Mouse (Mus musculus): ENCODE measurements around the gene Mef2a. TPM values are rescaled to one million over a fixed set of nuclear protein-coding genes. Genes with fewer than 3 reads are reported as not detected.

Mef2a gene
- polyA plus RNA-seq, 1 experiment = 17.2 TPM

DNA sequence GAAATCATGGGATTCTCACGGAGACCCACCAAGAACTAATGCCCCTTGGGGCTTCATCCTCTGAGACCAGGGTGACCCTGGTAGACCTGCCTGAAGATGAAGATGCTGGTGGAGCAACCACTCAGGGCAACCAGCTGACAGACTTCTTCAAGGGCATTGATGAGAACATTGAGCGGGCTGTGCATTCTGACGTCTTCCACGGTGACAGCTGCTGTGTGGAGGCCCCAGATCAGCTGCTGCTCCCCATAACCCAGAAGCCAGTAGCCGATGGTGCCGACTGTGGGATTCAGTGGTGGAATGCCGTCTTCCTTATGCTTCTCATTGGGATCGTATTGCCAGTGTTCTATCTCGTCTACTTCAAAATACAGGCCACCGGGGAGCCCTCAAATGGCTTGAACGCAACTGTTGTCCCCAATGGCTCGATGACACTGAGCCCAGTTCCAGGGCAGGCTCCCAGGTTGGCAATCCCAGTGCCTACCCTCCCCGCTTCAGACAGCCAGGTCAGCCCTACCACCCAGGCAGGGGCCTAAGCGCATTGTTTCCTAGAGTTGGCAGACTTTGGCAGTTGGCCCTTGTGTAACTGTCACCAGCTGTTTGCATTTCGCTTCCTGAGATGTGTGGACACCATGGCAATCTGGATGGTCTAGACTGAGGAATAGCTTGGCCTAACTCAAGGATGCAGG lies 146.6 kb downstream of the Mef2a start:
- TF ChIP-seq CTCF (IDR thresholded peaks at IDR 0.05; ENCODE audit: control insufficient read depth, insufficient read depth, low read length) (no peak), POLR2A (IDR thresholded peaks at IDR 0.05; ENCODE audit: borderline replicate concordance, control insufficient read depth, low read depth, low read length) (no peak)
- Histone ChIP-seq H3K4me1 (ENCODE audit: control insufficient read depth, insufficient read depth, low read length) (no peaks in the 10 kb centered on the region), H3K4me3 (replicated peaks; ENCODE audit: control insufficient read depth, low read depth, low read length) (no peak overlapping the region), H3K27ac (ENCODE audit: control insufficient read depth, insufficient read depth, low read depth, low read length, poor library complexity) (no peak overlapping the region)
- WGBS = 88% methylated on average over 15 of the region's 15 CpGs

DNA sequence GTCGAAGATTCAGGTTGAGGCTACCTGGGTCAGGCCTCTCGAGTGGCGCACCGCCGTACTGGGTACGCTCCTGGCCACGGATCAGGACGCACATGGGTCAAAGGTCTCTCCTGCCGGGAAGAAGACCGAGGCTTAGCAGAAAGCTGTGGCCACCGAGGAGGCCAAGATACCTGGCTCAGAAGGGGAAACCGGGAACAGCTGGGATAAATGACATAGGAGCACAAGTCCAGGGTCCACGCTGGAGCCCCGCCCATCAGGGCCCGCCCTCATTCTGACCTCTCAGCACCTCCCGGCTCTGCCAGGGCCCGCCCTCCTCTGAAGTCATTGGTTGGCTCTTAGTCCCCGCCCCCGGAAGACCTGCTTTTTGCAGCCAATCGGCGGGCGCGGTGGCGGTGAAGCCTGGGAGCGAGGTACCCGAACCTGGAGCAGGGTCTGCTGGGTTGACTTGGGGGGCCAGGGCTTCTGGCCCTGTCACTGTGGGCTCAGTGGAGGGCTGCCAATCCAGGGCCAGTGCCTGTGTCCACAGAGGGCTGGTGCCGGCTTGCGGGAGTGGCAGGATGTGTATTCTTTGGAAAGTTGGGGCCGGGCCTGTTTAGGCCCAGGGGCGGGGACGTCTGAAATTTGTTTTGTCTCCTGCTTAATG lies 150.3 kb downstream of the Mef2a start, which contains the start of gene Lysmd4:
Lysmd4 (plus strand) TSS at position 325 of the 643 bp plus-strand sequence.
- H3K4me3 ChIP-seq (replicated peaks; ENCODE audit: control insufficient read depth, low read depth, low read length) = peak within 1 kb of the TSS; percentile 94
- H3K4me1 ChIP-seq (ENCODE audit: control insufficient read depth, insufficient read depth, low read length) = no peaks in the 10 kb centered on the region
- peak within 1 kb of the TSS; percentile 28; the same call in 1 of the 2 replicates for H3K27ac ChIP-seq (ENCODE audit: control insufficient read depth, insufficient read depth, low read depth, low read length, poor library complexity)
- WGBS = 4% methylated on average over 31 of the region's 31 CpGs
- TF ChIP-seq CTCF (IDR thresholded peaks at IDR 0.05; ENCODE audit: control insufficient read depth, insufficient read depth, low read length) (no peak), POLR2A (IDR thresholded peaks at IDR 0.05; ENCODE audit: borderline replicate concordance, control insufficient read depth, low read depth, low read length) (peak; percentile 28; the same call in 1 of the 2 replicates)

DNA sequence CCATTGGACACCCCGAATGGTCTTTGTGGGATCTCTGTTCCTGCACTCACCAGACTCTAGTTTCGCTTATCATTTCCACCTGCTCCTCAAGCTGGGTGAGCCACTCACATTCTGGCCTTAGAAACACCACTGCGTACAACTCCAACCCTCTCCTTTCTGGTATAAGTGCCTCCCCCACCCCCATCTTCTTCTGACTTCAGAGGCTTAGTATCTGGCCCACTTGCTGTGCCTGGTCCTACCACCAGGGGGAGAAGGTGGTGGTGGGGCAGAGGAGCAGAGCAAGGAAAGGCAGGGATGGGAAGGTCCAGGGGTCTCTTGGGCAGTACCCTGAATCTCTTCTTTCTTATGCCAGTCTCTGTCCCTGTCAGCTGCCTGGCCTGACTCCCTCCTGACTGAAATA lies 155.6 kb downstream of the Mef2a start:
- 75% methylated on average over 3 of the region's 3 CpGs for WGBS

DNA sequence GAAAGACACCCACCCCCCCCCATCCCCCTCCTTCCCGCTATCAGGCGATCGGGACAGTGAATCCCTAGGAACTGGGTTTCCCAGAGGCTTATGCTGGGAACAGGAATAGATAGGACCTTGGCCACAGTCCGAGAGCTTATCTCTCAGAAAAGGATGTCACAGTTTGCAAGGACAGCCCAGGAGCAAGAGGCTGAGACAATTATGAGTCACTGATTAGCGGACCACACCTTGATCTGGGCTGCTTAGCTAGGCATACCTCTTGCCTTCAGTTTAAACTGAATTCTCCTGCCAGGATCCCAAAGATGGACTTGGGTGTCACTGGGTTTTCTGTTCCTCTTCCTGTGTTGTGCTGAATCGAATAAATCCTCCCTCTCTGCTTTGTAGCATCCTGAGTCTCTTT lies 156.3 kb downstream of the Mef2a start:
- WGBS = 72% methylated on average over 6 of the region's 6 CpGs
- H3K4me1 ChIP-seq (ENCODE audit: control insufficient read depth, insufficient read depth, low read length) = no peaks in the 10 kb centered on the region
- TF ChIP-seq CTCF (IDR thresholded peaks at IDR 0.05; ENCODE audit: control insufficient read depth, insufficient read depth, low read length) = no peak
- TF ChIP-seq POLR2A (IDR thresholded peaks at IDR 0.05; ENCODE audit: borderline replicate concordance, control insufficient read depth, low read depth, low read length) = no peak
- H3K4me3 ChIP-seq (replicated peaks; ENCODE audit: control insufficient read depth, low read depth, low read length) = no peak overlapping the region
- no peak overlapping the region for H3K27ac ChIP-seq (ENCODE audit: control insufficient read depth, insufficient read depth, low read depth, low read length, poor library complexity)

More for the DNA sequence above, 155.6 kb downstream of the Mef2a start:
- Histone ChIP-seq H3K27ac (ENCODE audit: control insufficient read depth, insufficient read depth, low read depth, low read length, poor library complexity) (no peak overlapping the region), H3K4me1 (ENCODE audit: control insufficient read depth, insufficient read depth, low read length) (no peaks in the 10 kb centered on the region), H3K4me3 (replicated peaks; ENCODE audit: control insufficient read depth, low read depth, low read length) (no peak overlapping the region)
- TF ChIP-seq CTCF (IDR thresholded peaks at IDR 0.05; ENCODE audit: control insufficient read depth, insufficient read depth, low read length) = peak; percentile 89
- no peak for TF ChIP-seq POLR2A (IDR thresholded peaks at IDR 0.05; ENCODE audit: borderline replicate concordance, control insufficient read depth, low read depth, low read length)

DNA sequence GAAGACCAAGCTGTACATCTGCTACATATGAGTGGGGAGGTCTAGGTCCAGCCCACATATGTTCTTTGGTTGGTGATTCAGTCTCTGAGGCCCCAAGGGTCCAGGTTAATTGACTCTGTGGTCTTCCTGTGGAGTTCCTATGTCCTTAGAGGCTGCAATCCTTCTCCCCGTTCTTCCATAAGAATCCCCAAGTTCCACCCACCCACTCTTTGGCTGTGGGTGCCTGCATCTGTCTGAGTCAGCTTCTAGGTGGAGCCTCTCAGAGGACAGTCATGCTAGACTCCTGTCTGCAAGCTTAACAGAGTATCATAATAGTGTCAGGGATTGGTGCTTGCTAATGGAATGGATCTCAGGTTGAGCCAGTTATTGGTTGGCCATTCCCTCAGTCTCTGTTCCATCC lies 159.1 kb downstream of the Mef2a start:
- no peaks in the 10 kb centered on the region for H3K4me1 ChIP-seq (ENCODE audit: control insufficient read depth, insufficient read depth, low read length)
- WGBS = 79% methylated on average over 1 of the region's 1 CpGs
- TF ChIP-seq CTCF (IDR thresholded peaks at IDR 0.05; ENCODE audit: control insufficient read depth, insufficient read depth, low read length) (no peak), POLR2A (IDR thresholded peaks at IDR 0.05; ENCODE audit: borderline replicate concordance, control insufficient read depth, low read depth, low read length) (no peak)
- H3K27ac ChIP-seq (ENCODE audit: control insufficient read depth, insufficient read depth, low read depth, low read length, poor library complexity) = no peak overlapping the region
- H3K4me3 ChIP-seq (replicated peaks; ENCODE audit: control insufficient read depth, low read depth, low read length) = no peak overlapping the region

DNA sequence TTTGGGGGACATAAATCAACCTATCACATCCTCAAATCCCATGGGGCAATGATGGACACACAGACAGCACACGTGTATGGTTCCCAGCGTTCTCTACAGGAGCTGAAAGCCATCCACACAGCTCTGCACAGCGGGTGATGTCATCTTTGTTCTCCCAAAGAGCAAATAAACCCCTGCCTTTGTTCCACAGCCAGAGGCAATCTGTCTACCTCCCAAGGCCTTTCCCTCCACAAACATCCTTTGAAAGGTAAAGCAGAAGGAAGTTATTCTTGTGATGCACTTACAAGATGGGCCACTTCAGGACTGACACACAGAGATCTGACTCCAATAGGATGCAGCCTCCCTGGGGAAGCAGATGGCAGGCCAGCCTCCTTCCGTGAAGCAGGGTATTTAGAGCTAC lies 160.7 kb downstream of the Mef2a start:
- Histone ChIP-seq H3K4me3 (replicated peaks; ENCODE audit: control insufficient read depth, low read depth, low read length) (no peak overlapping the region), H3K27ac (ENCODE audit: control insufficient read depth, insufficient read depth, low read depth, low read length, poor library complexity) (no peak overlapping the region), H3K4me1 (ENCODE audit: control insufficient read depth, insufficient read depth, low read length) (no peaks in the 10 kb centered on the region)
- TF ChIP-seq CTCF (IDR thresholded peaks at IDR 0.05; ENCODE audit: control insufficient read depth, insufficient read depth, low read length) (no peak), POLR2A (IDR thresholded peaks at IDR 0.05; ENCODE audit: borderline replicate concordance, control insufficient read depth, low read depth, low read length) (no peak)
- WGBS = 75% methylated on average over 4 of the region's 4 CpGs

DNA sequence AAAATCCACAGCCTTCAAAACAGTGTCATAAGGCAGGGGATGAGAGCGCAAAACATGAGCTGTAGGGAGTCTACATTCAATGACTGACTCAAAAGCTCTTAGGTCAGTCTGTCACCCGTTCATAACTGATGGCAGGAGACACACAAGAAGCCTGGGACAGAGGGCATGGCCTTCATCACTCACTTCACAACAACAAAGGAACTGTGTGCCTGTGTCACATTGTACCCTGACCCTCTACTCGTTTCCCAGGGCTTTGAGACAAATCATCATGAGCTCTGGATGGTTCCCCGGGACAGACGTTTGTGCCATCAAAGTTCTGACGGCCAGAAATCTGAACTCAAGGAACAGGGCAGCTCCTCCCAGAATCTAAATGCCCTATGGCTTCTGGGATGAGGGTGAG lies 161.3 kb downstream of the Mef2a start:
- TF ChIP-seq POLR2A (IDR thresholded peaks at IDR 0.05; ENCODE audit: borderline replicate concordance, control insufficient read depth, low read depth, low read length) = no peak
- TF ChIP-seq CTCF (IDR thresholded peaks at IDR 0.05; ENCODE audit: control insufficient read depth, insufficient read depth, low read length) = no peak
- no peaks in the 10 kb centered on the region for H3K4me1 ChIP-seq (ENCODE audit: control insufficient read depth, insufficient read depth, low read length)
- H3K4me3 ChIP-seq (replicated peaks; ENCODE audit: control insufficient read depth, low read depth, low read length) = no peak overlapping the region
- 72% methylated on average over 6 of the region's 6 CpGs for WGBS
- no peak overlapping the region for H3K27ac ChIP-seq (ENCODE audit: control insufficient read depth, insufficient read depth, low read depth, low read length, poor library complexity)

DNA sequence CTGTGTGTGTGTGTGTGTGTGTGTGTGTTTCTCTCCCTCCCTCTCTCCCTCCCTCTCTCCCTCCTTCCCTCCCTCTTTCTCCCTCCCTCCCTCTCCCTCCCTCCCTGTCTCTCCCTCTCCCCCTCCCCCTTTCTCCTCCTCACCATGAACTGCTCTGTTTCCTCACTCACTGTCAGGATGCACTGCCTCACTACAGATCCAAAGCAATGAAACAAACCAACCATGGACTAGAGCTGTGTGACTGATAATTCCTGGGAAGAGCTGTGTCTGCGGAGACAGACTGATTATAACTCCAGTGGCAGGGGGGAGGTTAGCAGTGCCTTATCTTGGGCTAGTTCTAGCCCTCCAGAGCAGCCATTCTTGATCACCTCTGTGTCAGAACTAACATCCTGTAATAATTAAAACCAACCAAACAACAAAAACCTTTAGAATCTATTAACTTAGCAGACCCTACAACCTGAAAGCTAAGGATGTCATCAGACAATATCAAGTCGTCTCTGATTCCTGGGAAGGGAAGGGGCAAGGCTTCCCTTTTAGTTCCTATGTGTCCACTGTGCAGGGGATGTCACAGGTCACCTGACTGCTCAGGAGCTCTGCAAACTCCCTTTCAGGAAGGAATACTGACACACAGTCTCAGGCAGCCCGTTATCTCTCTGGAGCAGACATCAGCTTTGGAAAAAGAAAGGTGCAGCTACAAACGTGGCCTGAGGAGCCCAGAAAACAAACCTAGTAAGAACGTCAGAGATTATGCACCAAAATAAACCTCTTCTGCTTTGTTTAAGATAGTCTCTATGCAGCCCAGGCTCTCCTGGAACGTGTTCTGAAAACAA lies 162.4 kb downstream of the Mef2a start:
- TF ChIP-seq CTCF (IDR thresholded peaks at IDR 0.05; ENCODE audit: control insufficient read depth, insufficient read depth, low read length) (no peak), POLR2A (IDR thresholded peaks at IDR 0.05; ENCODE audit: borderline replicate concordance, control insufficient read depth, low read depth, low read length) (no peak)
- H3K4me1 ChIP-seq (ENCODE audit: control insufficient read depth, insufficient read depth, low read length) = no peaks in the 10 kb centered on the region
- 43% methylated on average over 6 of the region's 6 CpGs for WGBS
- H3K27ac ChIP-seq (ENCODE audit: control insufficient read depth, insufficient read depth, low read depth, low read length, poor library complexity) = no peak overlapping the region
- H3K4me3 ChIP-seq (replicated peaks; ENCODE audit: control insufficient read depth, low read depth, low read length) = no peak overlapping the region

All from bone marrow, adult 2 months (tissue).